8 mouse cellular contexts compared by ENCODE assay signal in the genomic region with DNA sequence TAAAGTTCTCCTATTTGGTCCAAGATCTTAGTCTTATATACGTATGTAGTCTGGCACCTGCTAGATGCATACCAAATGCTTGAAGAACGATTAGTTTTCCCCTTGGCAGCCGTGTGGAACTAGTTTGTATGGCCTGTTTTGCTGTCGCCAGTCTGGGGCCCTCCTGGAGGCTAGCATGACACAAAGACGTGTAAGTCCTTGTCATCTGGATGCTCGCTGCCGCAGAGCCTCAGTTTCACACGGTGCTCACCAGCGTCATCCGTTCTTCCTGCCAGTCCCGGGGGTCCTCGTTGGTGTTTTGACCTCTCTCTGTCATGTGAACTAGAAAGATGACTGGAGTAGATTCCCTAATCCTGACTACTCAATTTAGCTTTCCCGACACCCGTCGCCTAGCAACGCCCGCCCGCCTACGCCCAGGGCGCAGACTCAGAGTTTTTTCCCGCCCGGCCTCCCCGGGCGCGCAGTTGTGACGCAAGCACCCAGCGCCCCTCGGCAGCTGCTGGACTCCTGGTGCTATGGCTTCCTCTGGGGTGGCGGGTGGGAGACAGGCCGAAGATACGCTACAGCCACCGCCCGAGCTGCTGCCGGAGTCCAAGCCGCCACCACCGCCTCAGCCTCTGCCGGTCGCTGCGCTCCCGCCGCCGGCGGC. TPM values are rescaled to one million over a fixed set of nuclear protein-coding genes. Genes with fewer than 3 reads are reported as not detected.
DNase-seq lines count a peak whose midpoint lies in the region; ATAC-seq lines count a peak whose summit lies in the region.

Med9 (plus strand) TSS at position 455 of the 649 bp plus-strand sequence.

- H3K27ac ChIP-seq in hindbrain, embryonic 12.5 days: peak within 1 kb of the TSS; percentile 82

- WGBS in hindbrain, embryonic 12.5 days: 1% methylated on average over 40 of the region's 43 CpGs

- H3K9ac ChIP-seq in hindbrain, embryonic 12.5 days: peak within 1 kb of the TSS; percentile 91

- H3K27me3 ChIP-seq in hindbrain, embryonic 12.5 days: no peaks in the 10 kb centered on the region

- peak; percentile 96 for ATAC-seq in hindbrain, embryonic 12.5 days (ENCODE audit: low FRiP score)

- DNase-seq in Muller cell, postnatal 12 days (ENCODE audit: inconsistent ontology term): peak; percentile 97
- DNase-seq in cerebellum, adult 9-11 months: peak; percentile 93
- peak; percentile 94 to 97 for DNase-seq in frontal cortex, postnatal 10 days (ENCODE audit: low spot score in 2 of 2)
- peak; percentile 95 to 97 for DNase-seq in layer of hippocampus, postnatal 25 days (ENCODE audit: extremely low spot score in 1 of 2, low spot score in 1 of 2)
- DNase-seq in lung, postnatal 25 days (ENCODE audit: low spot score): peak; percentile 94
- peak; percentile 97 for DNase-seq in retina, embryonic 14.5 days (ENCODE audit: low spot score)
- DNase-seq in thymus, postnatal 4 days: peak; percentile 95

- H3K4me3 ChIP-seq in hindbrain, embryonic 12.5 days: peak within 1 kb of the TSS; percentile 78

- H3K4me2 ChIP-seq in hindbrain, embryonic 12.5 days (replicated peaks): peak within 1 kb of the TSS; percentile 87

- no peaks in the 10 kb centered on the region for H3K9me3 ChIP-seq in hindbrain, embryonic 12.5 days (replicated peaks)

- peaks cover 14% of the 10 kb centered on the region for H3K4me1 ChIP-seq in hindbrain, embryonic 12.5 days

- H3K36me3 ChIP-seq in hindbrain, embryonic 12.5 days: no peaks in the 10 kb centered on the region

RNA-seq across cellular contexts. Expression of gene Med9, which starts in this region (rescaled TPM):
- 34.7 and 36.6 TPM in 2 replicates for polyA plus RNA-seq in hindbrain, embryonic 12.5 days (2016; fragmentation: Nextera tagmentation; extraction: Ambion mirVana)
- total RNA-seq in layer of hippocampus, postnatal 25 days (2021): 10 to 100 TPM; 34.7 to 38.8 TPM

Comparison
In these comparisons a context has a peak if more than half of its experiments do, and no peak if none do; other contexts are left out.
1. Peak in every context shown above with its lines: DNase-seq, ATAC-seq, H3K4me3 ChIP-seq and H3K27ac ChIP-seq.